Mouse (Mus musculus) liver, adult 2 months (tissue): ENCODE measurements around the gene Hist2h3b. TPM values are rescaled to one million over a fixed set of nuclear protein-coding genes. Genes with fewer than 3 reads are reported as not detected.

Experiments
- DNase-seq: peaks from one replicate; pipeline ENCODE4 v3.0.0-alpha.2; 2011; ENCODE audit warnings: low read depth, low spot score; ENCODE audit errors: extremely low read depth
- H3K27ac ChIP-seq: fragments of 200-500 bp; replicated peaks from 2 replicates; pipeline ENCODE4 v1.5.1; 2012; ENCODE audit warnings: low read depth, mild to moderate bottlenecking, control low read depth, inconsistent platforms, low read length; ENCODE audit not compliant: insufficient read depth
- H3K27me3 ChIP-seq: fragments of 200-500 bp; 2 replicates; pipeline ENCODE4 v1.6.1; 2012; ENCODE audit warnings: mild to moderate bottlenecking, moderate library complexity, low read length, inconsistent platforms; ENCODE audit not compliant: control insufficient read depth, insufficient read depth
- H3K36me3 ChIP-seq: fragments of 200-500 bp; 2 replicates; pipeline ENCODE4 v1.6.1; 2012; ENCODE audit warnings: low read length, inconsistent platforms; ENCODE audit not compliant: control insufficient read depth, insufficient read depth
- H3K4me1 ChIP-seq: fragments of 200-500 bp; 2 replicates; pipeline ENCODE4 v1.6.1; 2011; ENCODE audit warnings: low read length; ENCODE audit not compliant: control insufficient read depth, insufficient read depth
- H3K4me3 ChIP-seq: fragments of 200-500 bp; 2 replicates; pipeline ENCODE4 v1.5.1; 2011; ENCODE audit warnings: low read depth, mild to moderate bottlenecking, control low read depth, low read length, moderate library complexity; ENCODE audit not compliant: insufficient read depth
- H3K79me2 ChIP-seq: fragments of 200-500 bp; 2 replicates; pipeline ENCODE4 v1.6.1; 2012; ENCODE audit warnings: inconsistent platforms, mild to moderate bottlenecking, low read length, moderate library complexity; ENCODE audit not compliant: control insufficient read depth, insufficient read depth
- H3K9ac ChIP-seq: fragments of 200-500 bp; 2 replicates; pipeline ENCODE4 v1.6.1; 2012; ENCODE audit warnings: low read depth, mild to moderate bottlenecking, control low read depth, inconsistent platforms, low read length
- CTCF ChIP-seq: fragments of 200-500 bp; IDR thresholded peaks from 2 replicates; pipeline ENCODE4 v1.5.1; 2011; ENCODE audit warnings: low read depth, low read length, control low read depth
- POLR2A ChIP-seq: fragments of 200-500 bp; IDR thresholded peaks from 2 replicates; pipeline ENCODE4 v1.6.1; 2011; ENCODE audit warnings: low read length, control low read depth; ENCODE audit not compliant: insufficient read depth; ENCODE audit errors: extremely low read depth
- WGBS: fragments of 180-500 bp; shearing (Covaris S2); methylation state at CpG from one replicate; pipeline ENCODE4 v1.1.7; 2018; 5-methylcytosine and 5-hydroxymethylcytosine counted together
- polyA plus RNA-seq: library from polyadenylated mRNA; depleted of rRNA; stranded (reverse); fragments of >200 nt; gene quantifications from 2 replicates; pipeline ENCODE4 v1.2.3, GENCODE M21; 2012
- total RNA-seq: library from RNA; depleted of rRNA; stranded (reverse); fragments of >200 nt; gene quantifications from 2 replicates; pipeline ENCODE4 v1.2.3, GENCODE M21; 2014

Gene Hist2h3b
- total and polyA plus RNA-seq, 2 experiments = 5.8 to 29.2 TPM

GRCm38 (mm10) chr3:96255926-96256593 is 12.4 kb upstream of the Hist2h3b start:
- DNase-seq = no peak
- no peak overlapping the region for H3K9ac ChIP-seq
- H3K27ac ChIP-seq = no peak overlapping the region
- no peaks in the 10 kb centered on the region for H3K27me3 ChIP-seq
- H3K36me3 ChIP-seq = no peaks in the 10 kb centered on the region
- TF ChIP-seq CTCF (no peak), POLR2A (no peak)
- WGBS = 68% methylated on average over 5 of the region's 5 CpGs
- no peak overlapping the region for H3K4me3 ChIP-seq
- no peaks in the 10 kb centered on the region for H3K79me2 ChIP-seq
- H3K4me1 ChIP-seq = no peaks in the 10 kb centered on the region; the same call in 1 of the 2 replicates

GRCm38 (mm10) chr3:96257190-96257589 is 11.3 kb upstream of the Hist2h3b start:
- TF ChIP-seq POLR2A = no peak
- WGBS = 70% methylated on average over 3 of the region's 3 CpGs
- Histone ChIP-seq H3K79me2 (no peaks in the 10 kb centered on the region), H3K36me3 (no peaks in the 10 kb centered on the region), H3K4me3 (no peak overlapping the region), H3K9ac (no peak overlapping the region), H3K27me3 (no peaks in the 10 kb centered on the region), H3K4me1 (peaks cover 4% of the 10 kb centered on the region; the same call in 1 of the 2 replicates), H3K27ac (no peak overlapping the region)
- DNase-seq = no peak

GRCm38 (mm10) chr3:96260220-96260619 is 8.2 kb upstream of the Hist2h3b start:
- Histone ChIP-seq H3K4me3 (no peak overlapping the region), H3K4me1 (peaks cover 9% of the 10 kb centered on the region; the same call in 1 of the 2 replicates), H3K27ac (no peak overlapping the region), H3K36me3 (no peaks in the 10 kb centered on the region), H3K79me2 (no peaks in the 10 kb centered on the region), H3K9ac (no peak overlapping the region), H3K27me3 (no peaks in the 10 kb centered on the region)
- 95% methylated on average over 5 of the region's 5 CpGs for WGBS
- DNase-seq = no peak
- no peak for TF ChIP-seq POLR2A
- no peak for TF ChIP-seq CTCF

GRCm38 (mm10) chr3:96261623-96262022 is 6.8 kb upstream of the Hist2h3b start:
- Histone ChIP-seq H3K9ac (peak overlapping the region; percentile 53), H3K79me2 (no peaks in the 10 kb centered on the region), H3K4me1 (peaks cover 9% of the 10 kb centered on the region; the same call in 1 of the 2 replicates), H3K36me3 (no peaks in the 10 kb centered on the region), H3K4me3 (no peak overlapping the region), H3K27me3 (no peaks in the 10 kb centered on the region), H3K27ac (peak overlapping the region; percentile 36)
- TF ChIP-seq POLR2A = no peak
- TF ChIP-seq CTCF = no peak
- no peak for DNase-seq
- WGBS = 65% methylated on average over 3 of the region's 3 CpGs

GRCm38 (mm10) chr3:96262216-96262875 is 6.1 kb upstream of the Hist2h3b start:
- DNase-seq = peak; percentile 91
- no peak for TF ChIP-seq CTCF
- peak; percentile 59; the same call in 1 of the 2 replicates for TF ChIP-seq POLR2A
- no peaks in the 10 kb centered on the region for H3K79me2 ChIP-seq
- under 1% methylated on average over 19 of the region's 19 CpGs for WGBS
- H3K27ac ChIP-seq = peak overlapping the region; percentile 79
- peaks cover 9% of the 10 kb centered on the region; the same call in 1 of the 2 replicates for H3K4me1 ChIP-seq
- H3K9ac ChIP-seq = peak overlapping the region; percentile 82
- no peaks in the 10 kb centered on the region for H3K36me3 ChIP-seq
- H3K4me3 ChIP-seq = peak overlapping the region; percentile 74
- no peaks in the 10 kb centered on the region for H3K27me3 ChIP-seq

GRCm38 (mm10) chr3:96262979-96263550 is 5.4 kb upstream of the Hist2h3b start, which contains the start of gene Hist2h4:
Hist2h4 (minus strand) TSS chr3:96263311.
- WGBS = under 1% methylated on average over 40 of the region's 40 CpGs
- no peaks in the 10 kb centered on the region for H3K36me3 ChIP-seq

More at GRCm38 (mm10) chr3:96262979-96263550, 5.4 kb upstream of the Hist2h3b start, which contains the start of gene Hist2h4:
- peak within 1 kb of the TSS; percentile 82 for H3K9ac ChIP-seq
- peaks cover 12% of the 10 kb centered on the region; the same call in 1 of the 2 replicates for H3K4me1 ChIP-seq
- TF ChIP-seq POLR2A (peak; percentile 96), CTCF (no peak; the same call in 1 of the 2 replicates)
- H3K79me2 ChIP-seq = no peaks in the 10 kb centered on the region
- no peaks in the 10 kb centered on the region for H3K27me3 ChIP-seq
- peak within 1 kb of the TSS; percentile 92 for H3K27ac ChIP-seq
- DNase-seq = peak; percentile 88
- H3K4me3 ChIP-seq = peak within 1 kb of the TSS; percentile 74
